Mouse (Mus musculus): ENCODE data around the gene Btg2. TPM values are rescaled to one million over a fixed set of nuclear protein-coding genes. Genes with fewer than 3 reads are reported as not detected.

The Btg2 gene
- total and polyA plus RNA-seq, 3 experiments, result 29.9 to 33.5 (median 31.0) TPM

DNA sequence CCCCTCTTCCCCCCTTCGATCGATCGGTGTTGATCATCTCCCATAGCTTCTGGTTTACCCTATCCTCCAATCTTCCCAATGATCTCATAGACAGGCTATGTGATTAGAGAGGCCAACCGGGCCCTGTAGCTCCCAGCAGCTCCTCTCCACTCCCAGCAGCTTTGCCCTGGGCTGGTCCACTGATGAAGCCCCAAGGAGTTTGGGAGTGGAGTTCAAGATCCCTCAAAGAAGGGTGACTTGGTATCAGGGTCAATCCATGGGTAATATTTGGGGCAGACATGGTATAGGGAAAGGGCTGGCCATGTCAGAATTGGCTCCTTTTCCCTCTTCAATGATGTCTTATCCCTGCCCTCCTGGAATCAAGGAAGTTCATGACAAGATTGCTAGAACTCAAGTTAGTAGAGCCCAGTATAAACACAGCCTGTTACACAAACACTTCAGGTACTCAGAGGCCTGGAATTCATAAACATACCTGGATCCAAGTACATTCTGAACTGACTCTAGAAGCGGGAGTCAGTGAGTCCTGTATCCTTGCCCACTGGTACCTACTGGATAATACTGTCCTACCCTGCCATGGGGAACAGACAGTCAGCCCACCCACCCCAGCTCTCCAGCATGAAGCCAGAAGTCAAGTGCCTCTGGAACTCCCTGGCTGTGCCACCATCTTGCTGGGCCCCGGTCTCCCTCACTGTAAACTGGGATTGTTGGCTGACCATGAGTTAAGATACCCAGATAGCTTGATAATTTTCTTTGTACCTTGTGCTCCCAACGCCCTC is 18.3 kb upstream of the Btg2 start:
- TF ChIP-seq POLR2A (IDR thresholded peaks at IDR 0.05; ENCODE audit: insufficient read depth, low read depth, low read length) (no peak), CTCF (IDR thresholded peaks at IDR 0.05) (no peak), EP300 (IDR thresholded peaks at IDR 0.05; ENCODE audit: insufficient read depth, low read depth, low read length) (no peak)
- intact Hi-C loops (cut with DNase I), result no loop called here
- H3K4me3 ChIP-seq, result no peak overlapping the region
- peaks cover 48% of the 10 kb centered on the region for H3K4me1 ChIP-seq (ENCODE audit: control insufficient read depth, insufficient read depth, low read length)
- 84% methylated on average over 7 of the region's 7 CpGs for WGBS
- H3K79me2 ChIP-seq (replicated peaks; ENCODE audit: control insufficient read depth, insufficient read depth, low read length), result no peaks in the 10 kb centered on the region
- peak; percentile 7 to 21 for DNase-seq
- peaks cover 2% of the 10 kb centered on the region; the same call in 1 of the 2 replicates for H3K36me3 ChIP-seq (ENCODE audit: control insufficient read depth, insufficient read depth, low read length)
- peak overlapping the region; percentile 98 for H3K27ac ChIP-seq
- no peak overlapping the region for H3K9ac ChIP-seq (ENCODE audit: low read depth, low read length)
- no peaks in the 10 kb centered on the region for H3K27me3 ChIP-seq (ENCODE audit: control insufficient read depth, insufficient read depth, low read length)

DNA sequence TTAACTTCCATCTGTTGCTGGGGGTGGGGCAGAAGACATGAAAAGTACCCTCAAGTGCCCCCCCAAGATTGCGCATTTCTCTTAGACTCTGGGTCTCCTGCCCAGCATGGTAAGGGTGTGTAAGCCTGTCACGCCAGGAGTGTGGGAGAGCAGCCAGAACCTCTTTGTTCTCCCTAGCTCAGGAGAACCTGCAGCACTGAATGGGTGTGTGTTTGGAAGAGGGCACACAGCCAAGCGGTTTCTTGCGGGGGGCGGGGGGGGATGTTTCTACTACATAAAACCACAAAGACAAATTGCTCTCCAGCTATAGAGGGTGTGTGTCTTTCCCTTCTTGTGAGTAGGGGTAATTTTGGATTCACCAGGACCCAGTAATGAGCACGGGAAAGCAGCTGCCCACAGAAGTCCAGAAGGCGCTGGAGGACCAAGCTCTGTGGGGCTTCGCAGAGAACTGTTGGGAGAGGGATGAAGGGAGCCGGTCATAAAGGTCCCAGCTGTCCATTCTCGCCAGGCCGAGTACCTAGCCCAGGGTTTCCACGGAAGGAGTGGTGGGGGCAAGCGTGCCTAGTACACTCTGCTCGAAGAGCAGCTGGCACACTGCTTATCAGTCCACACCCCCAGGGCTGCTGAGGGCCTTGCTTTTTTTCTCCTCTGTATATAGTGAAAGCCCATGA is 17.5 kb upstream of the Btg2 start:
- intact Hi-C loops (cut with DNase I), result no loop called here
- Histone ChIP-seq H3K79me2 (replicated peaks; ENCODE audit: control insufficient read depth, insufficient read depth, low read length) (no peaks in the 10 kb centered on the region), H3K36me3 (ENCODE audit: control insufficient read depth, insufficient read depth, low read length) (peaks cover 2% of the 10 kb centered on the region; the same call in 1 of the 2 replicates), H3K9ac (ENCODE audit: low read depth, low read length) (peak overlapping the region; percentile 20), H3K27ac (peak overlapping the region; percentile 98), H3K27me3 (ENCODE audit: control insufficient read depth, insufficient read depth, low read length) (no peaks in the 10 kb centered on the region), H3K4me3 (no peak overlapping the region), H3K4me1 (ENCODE audit: control insufficient read depth, insufficient read depth, low read length) (peaks cover 53% of the 10 kb centered on the region)
- 17% methylated on average over 14 of the region's 14 CpGs for WGBS
- DNase-seq, result peak; percentile 60 to 67
- TF ChIP-seq CTCF (IDR thresholded peaks at IDR 0.05), result no peak
- TF ChIP-seq EP300 (IDR thresholded peaks at IDR 0.05; ENCODE audit: insufficient read depth, low read depth, low read length), result 0 out of 2 replicates have a peak, but pooled peaks have one; percentile 54
- no peak for TF ChIP-seq POLR2A (IDR thresholded peaks at IDR 0.05; ENCODE audit: insufficient read depth, low read depth, low read length)

GRCm38 (mm10) chr1:134095721-134096120 is 16.8 kb upstream of the Btg2 start:
- Histone ChIP-seq H3K4me1 (ENCODE audit: control insufficient read depth, insufficient read depth, low read length) (peaks cover 56% of the 10 kb centered on the region), H3K79me2 (replicated peaks; ENCODE audit: control insufficient read depth, insufficient read depth, low read length) (no peaks in the 10 kb centered on the region), H3K9ac (ENCODE audit: low read depth, low read length) (peak overlapping the region; percentile 20), H3K4me3 (no peak overlapping the region), H3K27me3 (ENCODE audit: control insufficient read depth, insufficient read depth, low read length) (no peaks in the 10 kb centered on the region), H3K36me3 (ENCODE audit: control insufficient read depth, insufficient read depth, low read length) (peaks cover 2% of the 10 kb centered on the region; the same call in 1 of the 2 replicates), H3K27ac (peak overlapping the region; percentile 98)
- TF ChIP-seq CTCF (IDR thresholded peaks at IDR 0.05), result no peak
- TF ChIP-seq EP300 (IDR thresholded peaks at IDR 0.05; ENCODE audit: insufficient read depth, low read depth, low read length), result no peak
- no peak for TF ChIP-seq POLR2A (IDR thresholded peaks at IDR 0.05; ENCODE audit: insufficient read depth, low read depth, low read length)
- 71% methylated on average over 4 of the region's 4 CpGs for WGBS
- intact Hi-C loops (cut with DNase I), result no loop called here
- no peak for DNase-seq

- TF ChIP-seq CTCF (IDR thresholded peaks at IDR 0.05) (no peak), EP300 (IDR thresholded peaks at IDR 0.05; ENCODE audit: insufficient read depth, low read depth, low read length) (no peak), POLR2A (IDR thresholded peaks at IDR 0.05; ENCODE audit: insufficient read depth, low read depth, low read length) (no peak)
- H3K9ac ChIP-seq (ENCODE audit: low read depth, low read length), result no peak overlapping the region; the same call in 1 of the 2 replicates
- intact Hi-C loops (cut with DNase I), result no loop called here
- DNase-seq, result peak in 1 of 2 experiments; percentile 41
- H3K4me3 ChIP-seq, result no peak overlapping the region
- peak overlapping the region; percentile 98 for H3K27ac ChIP-seq
- no peaks in the 10 kb centered on the region for H3K27me3 ChIP-seq (ENCODE audit: control insufficient read depth, insufficient read depth, low read length)
- no peaks in the 10 kb centered on the region for H3K79me2 ChIP-seq (replicated peaks; ENCODE audit: control insufficient read depth, insufficient read depth, low read length)
- peaks cover 54% of the 10 kb centered on the region for H3K4me1 ChIP-seq (ENCODE audit: control insufficient read depth, insufficient read depth, low read length)
- peaks cover 2% of the 10 kb centered on the region; the same call in 1 of the 2 replicates for H3K36me3 ChIP-seq (ENCODE audit: control insufficient read depth, insufficient read depth, low read length)
- 61% methylated on average over 7 of the region's 7 CpGs for WGBS
These were observed 16.2 kb upstream of the Btg2 start for GRCm38 (mm10) chr1:134095033-134095612.

- no peak for TF ChIP-seq CTCF (IDR thresholded peaks at IDR 0.05)
- TF ChIP-seq POLR2A (IDR thresholded peaks at IDR 0.05; ENCODE audit: insufficient read depth, low read depth, low read length), result peak; percentile 31; the same call in 1 of the 2 replicates
- Histone ChIP-seq H3K27ac (peak overlapping the region; percentile 98), H3K27me3 (ENCODE audit: control insufficient read depth, insufficient read depth, low read length) (no peaks in the 10 kb centered on the region), H3K4me1 (ENCODE audit: control insufficient read depth, insufficient read depth, low read length) (peaks cover 49% of the 10 kb centered on the region), H3K79me2 (replicated peaks; ENCODE audit: control insufficient read depth, insufficient read depth, low read length) (no peaks in the 10 kb centered on the region), H3K9ac (ENCODE audit: low read depth, low read length) (peak overlapping the region; percentile 65), H3K4me3 (peak overlapping the region; percentile 43; the same call in 1 of the 2 replicates), H3K36me3 (ENCODE audit: control insufficient read depth, insufficient read depth, low read length) (no peaks in the 10 kb centered on the region)
- intact Hi-C loops (cut with DNase I), result no loop called here
- DNase-seq, result peak in 1 of 2 experiments; percentile 71
- 36% methylated on average over 13 of the region's 13 CpGs for WGBS
These were observed 15.0 kb upstream of the Btg2 start for GRCm38 (mm10) chr1:134093771-134094526.
